Mouse (Mus musculus) right cerebral cortex, adult 2 months (tissue): ENCODE measurements around the gene Plch2.
A peak's percentile ranks its signal among the peaks of the same experiment; 100 is the strongest.

Experiments used
- DNase-seq, 2 experiments: peaks; one replicate each; pipeline ENCODE4 v3.0.0; 2021 to 2022; ENCODE audit warnings: low spot score in 2 of 2

Plch2 gene

GRCm38 (mm10) chr4:154960021-154960689 is 96.4 kb downstream of the Plch2 start:
- peak; percentile 39 to 66 for DNase-seq

- no peak for DNase-seq
Observed at GRCm38 (mm10) chr4:154958621-154959020, 98.0 kb downstream of the Plch2 start.

- peak in 1 of 2 experiments; percentile 41 for DNase-seq
Observed at GRCm38 (mm10) chr4:154958171-154958570, 98.4 kb downstream of the Plch2 start.

- DNase-seq: peak; percentile 59 to 66
Observed at GRCm38 (mm10) chr4:154957289-154957993, 99.1 kb downstream of the Plch2 start.

GRCm38 (mm10) chr4:154956604-154957003 is 100.0 kb downstream of the Plch2 start:
- DNase-seq: no peak

- no peak for DNase-seq
Observed at GRCm38 (mm10) chr4:154952461-154953241, 103.9 kb downstream of the Plch2 start.

GRCm38 (mm10) chr4:154949589-154949982 is 107.0 kb downstream of the Plch2 start:
- DNase-seq: no peak

- no peak for DNase-seq
Observed at GRCm38 (mm10) chr4:154948940-154949588, 107.5 kb downstream of the Plch2 start.

GRCm38 (mm10) chr4:154948066-154948939 is 108.3 kb downstream of the Plch2 start:
- no peak for DNase-seq

- DNase-seq: peak; percentile 45 to 52
Observed at GRCm38 (mm10) chr4:154946319-154946718, 110.3 kb downstream of the Plch2 start.

- DNase-seq: peak; percentile 79 to 80
Observed at GRCm38 (mm10) chr4:154944121-154944590, 112.4 kb downstream of the Plch2 start.

- DNase-seq: no peak
Observed at GRCm38 (mm10) chr4:154943323-154944039, 113.1 kb downstream of the Plch2 start.

- no peak for DNase-seq
Observed at GRCm38 (mm10) chr4:154942632-154943322, 113.8 kb downstream of the Plch2 start.

GRCm38 (mm10) chr4:154941831-154942230 is 114.8 kb downstream of the Plch2 start:
- no peak for DNase-seq

- no peak for DNase-seq
Observed at GRCm38 (mm10) chr4:154940156-154940555, 116.4 kb downstream of the Plch2 start.

GRCm38 (mm10) chr4:154937746-154938145 is 118.8 kb downstream of the Plch2 start:
- no peak for DNase-seq

- no peak for DNase-seq
Observed at GRCm38 (mm10) chr4:154936542-154937255, 119.9 kb downstream of the Plch2 start.

- no peak for DNase-seq
Observed at GRCm38 (mm10) chr4:154935788-154936187, 120.8 kb downstream of the Plch2 start.

- no peak for DNase-seq
Observed at GRCm38 (mm10) chr4:154934800-154935199, 121.8 kb downstream of the Plch2 start.
